Mouse (Mus musculus) lung, postnatal 25 days (tissue): ENCODE measurements at regions not wholly inside any gene's neighbourhood (a gene's known extent, or its start where the extent isn't known, plus 50 kb on each side); places are given as distances from the start of the nearest gene placed in this dataset.
"Not testable (repeated sequence)": the region's sequence is repeated elsewhere in the genome, so short reads cannot be mapped to it uniquely, and the experiment has no call there.

ENCODE experiments used
- DNase-seq: peaks from one replicate; pipeline ENCODE4 v3.0.0; 2022; ENCODE audit warnings: low spot score

GRCm38 (mm10) chr6:6496789-6497188, 81.7 kb downstream of the Sem1 start:
- DNase-seq = no peak

- DNase-seq = no peak
Observed at GRCm38 (mm10) chr6:6496336-6496735, 82.1 kb downstream of the Sem1 start.

DNA sequence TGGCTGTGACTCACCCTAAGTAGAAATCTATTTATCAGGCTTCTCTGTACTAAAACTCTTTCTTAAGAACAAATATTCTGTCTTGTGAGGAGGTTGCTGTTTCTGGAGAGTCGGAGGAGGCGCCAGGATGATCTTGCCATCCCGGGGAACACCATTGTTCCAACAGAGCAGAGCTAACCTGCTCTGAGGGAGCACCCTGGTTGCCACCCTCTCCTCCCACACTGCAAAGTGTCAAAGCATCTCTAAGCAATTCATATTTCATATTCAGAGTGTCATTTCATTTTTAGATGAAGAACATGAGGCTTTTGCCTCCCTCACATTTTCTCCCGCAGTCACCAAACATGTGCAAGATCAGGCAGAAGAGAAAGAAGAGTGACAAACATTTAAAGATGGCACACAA, 90.3 kb downstream of the Sem1 start:
- DNase-seq = no peak

- not testable (repeated sequence) for DNase-seq
Observed at GRCm38 (mm10) chr6:6481596-6481995, 96.9 kb downstream of the Sem1 start.

GRCm38 (mm10) chr6:6470397-6470796, 108.1 kb downstream of the Sem1 start:
- no peak for DNase-seq

DNA sequence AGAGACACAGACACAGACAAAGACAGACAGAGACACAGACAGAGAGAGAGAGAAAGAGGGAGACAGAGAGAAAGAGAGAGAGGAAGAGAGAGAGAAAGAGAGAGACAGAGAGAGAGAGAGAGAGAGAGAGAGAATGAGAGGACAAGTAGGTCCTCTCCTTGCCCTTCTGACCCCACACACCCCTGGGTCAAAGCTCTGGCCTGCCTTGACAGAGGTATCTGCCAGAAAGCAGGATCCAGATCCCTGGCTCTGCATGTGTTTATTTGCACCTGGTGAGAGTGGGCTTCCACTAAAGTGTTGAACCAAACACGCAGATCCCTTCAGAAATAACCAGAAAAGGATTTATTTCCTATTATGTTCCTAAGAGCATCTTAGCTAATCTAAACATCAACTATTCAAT, 110.9 kb downstream of the Sem1 start:
- DNase-seq = no peak

DNA sequence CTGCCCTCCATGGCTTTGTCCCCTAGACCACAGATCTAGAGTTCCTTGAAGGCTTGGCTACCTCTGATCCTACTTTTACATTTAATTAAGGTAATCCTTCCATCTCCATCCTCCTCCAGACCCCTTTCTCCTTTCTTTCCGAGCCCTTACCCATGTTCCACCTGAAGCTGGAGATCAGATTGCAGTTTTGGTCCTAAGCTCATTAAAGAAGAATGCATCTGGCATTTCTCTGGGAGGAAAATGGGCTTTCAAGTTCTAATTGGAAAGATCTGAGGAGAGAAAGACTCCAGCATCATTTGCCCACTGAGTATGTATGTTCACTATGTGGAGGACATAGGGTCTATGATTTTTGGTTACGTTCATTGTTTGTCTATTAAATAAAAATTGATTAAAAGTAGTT, 112.2 kb downstream of the Sem1 start:
- DNase-seq = no peak

DNA sequence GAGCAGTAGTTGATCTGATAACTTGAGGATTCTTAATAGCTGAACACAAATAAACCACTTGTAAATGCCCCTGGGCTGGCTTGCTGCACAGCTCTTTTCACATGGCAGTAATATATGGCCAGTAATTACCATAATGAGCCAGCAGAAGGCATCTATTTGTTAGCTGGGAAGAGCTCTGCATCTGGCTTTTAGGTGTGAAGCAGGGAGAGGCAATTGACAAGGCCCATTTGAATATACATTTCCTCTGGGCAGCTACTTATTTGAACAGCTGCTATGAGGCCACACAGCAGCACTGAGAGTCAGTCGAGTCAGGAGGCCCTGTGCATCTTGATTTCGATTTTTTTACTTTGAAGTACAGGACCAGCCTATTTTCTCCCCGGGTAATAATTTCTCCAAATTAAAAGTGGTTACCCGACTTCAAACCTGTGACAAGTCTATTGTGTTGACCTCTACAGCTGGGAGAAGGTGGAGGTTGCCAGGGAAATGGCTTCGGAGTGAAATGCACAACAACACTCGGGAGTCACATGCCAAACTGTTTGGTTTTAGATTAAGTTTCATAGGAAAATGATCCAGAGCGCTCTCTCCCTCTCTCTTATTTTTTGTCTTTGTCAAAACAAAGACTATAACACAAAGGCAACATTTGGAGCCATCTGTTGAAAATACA, 114.5 kb downstream of the Sem1 start:
- no peak for DNase-seq

DNA sequence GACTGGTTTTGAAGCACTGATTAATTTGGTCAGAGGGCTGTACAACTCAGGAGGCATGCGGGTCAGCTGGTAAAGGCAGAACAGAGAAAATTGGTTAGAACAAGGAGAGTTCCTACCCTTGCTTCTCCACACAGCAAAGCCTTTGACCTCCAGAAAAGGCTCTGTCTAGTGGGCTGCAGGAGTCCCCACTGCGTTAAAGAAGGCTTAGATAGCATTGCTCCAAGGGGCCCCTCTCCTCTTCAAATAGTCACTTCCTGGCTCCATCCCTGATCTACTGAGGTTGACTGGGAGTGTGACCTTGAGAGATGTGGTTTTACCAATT, 118.6 kb downstream of the Sem1 start:
- no peak for DNase-seq

- no peak for DNase-seq
Observed at GRCm38 (mm10) chr6:6459006-6459917, 119.2 kb downstream of the Sem1 start.

DNA sequence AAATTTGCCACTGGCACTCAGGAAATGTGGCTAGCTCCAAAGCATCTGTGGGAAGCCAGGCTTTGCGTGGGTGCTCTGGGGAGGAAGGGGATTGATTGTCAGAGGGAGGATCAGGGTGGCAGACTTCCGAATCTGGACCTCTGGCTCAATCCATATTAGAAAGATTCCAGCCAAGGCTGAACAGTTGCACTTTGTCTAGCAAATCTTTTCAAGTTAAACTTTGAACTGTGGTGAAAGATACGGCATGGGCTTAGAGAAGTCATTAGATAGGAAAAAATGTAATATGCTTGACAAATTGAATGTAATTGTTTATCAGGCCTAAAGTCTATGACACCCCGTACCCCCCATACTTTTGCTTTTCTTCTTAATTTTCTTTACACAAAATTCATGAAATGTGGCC, 120.7 kb downstream of the Sem1 start:
- DNase-seq = no peak

GRCm38 (mm10) chr6:6457001-6457400, 121.5 kb downstream of the Sem1 start:
- DNase-seq = no peak

- no peak for DNase-seq
Observed at GRCm38 (mm10) chr6:6455566-6455965, 122.9 kb downstream of the Sem1 start.

DNA sequence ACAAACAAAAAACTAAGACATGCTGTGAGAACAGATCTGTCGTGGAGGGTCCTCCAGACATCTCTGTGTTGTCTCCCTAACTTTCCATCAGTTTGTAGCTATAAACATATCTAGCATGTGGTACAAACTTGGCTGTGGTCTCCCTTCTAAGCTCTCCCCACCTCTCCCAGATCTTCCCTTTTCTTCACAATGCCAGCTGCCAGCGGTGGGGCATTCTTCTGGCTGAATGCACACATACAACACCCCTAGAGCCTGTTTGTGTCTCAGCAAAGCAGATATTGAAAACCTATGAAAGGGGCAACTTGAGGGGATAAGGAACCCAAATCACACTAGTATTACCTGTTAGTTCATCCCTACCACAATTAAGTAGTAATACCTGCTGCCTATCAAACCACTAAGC, 124.1 kb downstream of the Sem1 start:
- no peak for DNase-seq

GRCm38 (mm10) chr6:6434855-6435254, 143.6 kb downstream of the Sem1 start:
- no peak for DNase-seq

DNA sequence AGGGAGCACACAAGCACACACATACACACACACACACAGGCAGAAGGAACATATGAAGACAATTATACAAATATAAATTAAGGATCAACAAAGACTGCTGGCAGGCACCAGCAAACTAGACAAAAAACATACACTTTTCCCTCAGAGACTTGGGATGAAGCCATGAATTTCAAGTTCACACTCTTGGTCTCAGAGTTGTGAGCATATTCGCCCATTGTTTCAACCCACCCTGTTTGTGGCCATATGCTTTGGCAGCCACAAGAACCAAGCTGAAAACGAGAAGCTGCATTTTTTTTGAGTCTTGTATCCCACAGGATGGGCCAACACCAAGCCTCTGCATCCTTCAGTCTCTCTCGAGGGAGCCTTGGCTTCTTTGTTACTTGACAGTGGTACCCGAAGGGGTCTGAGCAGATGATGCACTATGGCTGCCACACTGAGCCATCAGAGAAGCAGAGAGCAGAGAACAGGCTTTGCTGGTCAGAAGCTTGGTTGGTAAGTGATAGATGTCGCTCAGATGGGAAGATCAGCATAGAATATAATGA, 144.1 kb downstream of the Sem1 start:
- no peak for DNase-seq

- DNase-seq = no peak
Observed at GRCm38 (mm10) chr6:6433179-6433578, 145.3 kb downstream of the Sem1 start.

GRCm38 (mm10) chr6:6414654-6415610, 163.5 kb downstream of the Sem1 start:
- no peak for DNase-seq

GRCm38 (mm10) chr6:6397997-6398396, 180.5 kb downstream of the Sem1 start:
- no peak for DNase-seq

DNA sequence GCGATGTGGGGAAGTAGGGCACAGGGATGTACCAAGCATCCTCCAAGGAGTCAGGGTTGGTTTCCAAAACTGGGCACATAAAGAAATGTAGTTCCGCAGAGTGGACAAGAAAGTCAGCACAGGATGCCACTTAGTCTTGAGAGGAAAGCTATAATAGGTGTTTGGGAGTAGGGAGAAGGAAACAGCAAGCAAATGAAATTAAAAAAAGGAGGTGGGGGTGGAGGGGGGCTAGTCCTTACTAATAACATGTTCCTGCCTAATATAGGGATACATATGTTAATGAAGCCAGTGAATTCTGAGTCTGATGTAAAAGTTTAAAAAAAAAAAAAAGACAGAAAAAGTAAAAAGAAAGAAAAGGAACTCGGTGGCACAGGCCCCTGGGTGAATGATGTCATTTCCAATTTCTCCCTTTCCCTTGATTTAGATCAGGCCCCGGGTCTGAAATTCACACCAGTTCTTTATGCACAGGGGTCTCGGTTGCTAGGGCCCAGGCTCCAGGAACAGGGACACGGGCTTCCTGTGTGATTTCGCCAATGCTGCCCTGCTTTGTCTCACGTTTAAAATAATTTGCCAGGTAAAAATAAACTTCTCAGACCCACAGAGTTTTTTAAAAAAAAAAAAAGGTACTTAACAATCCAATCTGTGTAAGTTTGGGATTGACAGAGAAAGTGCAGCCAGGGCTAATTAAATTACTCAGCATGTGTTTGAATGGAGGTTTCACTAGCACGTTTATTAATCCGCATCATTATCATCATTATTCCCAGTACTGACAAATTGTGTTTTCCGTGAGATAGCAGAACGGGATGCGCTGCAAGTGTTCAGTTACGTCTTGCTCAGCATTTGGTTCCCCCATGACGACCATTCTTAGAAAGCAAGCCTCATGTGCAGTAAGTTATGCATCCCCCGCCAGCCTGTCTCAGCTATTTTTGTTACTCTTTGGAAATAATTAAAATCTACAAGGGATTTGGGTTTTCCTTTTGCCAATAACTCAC, 172.8 kb upstream of the Slc25a13 start:
- DNase-seq = no peak

DNA sequence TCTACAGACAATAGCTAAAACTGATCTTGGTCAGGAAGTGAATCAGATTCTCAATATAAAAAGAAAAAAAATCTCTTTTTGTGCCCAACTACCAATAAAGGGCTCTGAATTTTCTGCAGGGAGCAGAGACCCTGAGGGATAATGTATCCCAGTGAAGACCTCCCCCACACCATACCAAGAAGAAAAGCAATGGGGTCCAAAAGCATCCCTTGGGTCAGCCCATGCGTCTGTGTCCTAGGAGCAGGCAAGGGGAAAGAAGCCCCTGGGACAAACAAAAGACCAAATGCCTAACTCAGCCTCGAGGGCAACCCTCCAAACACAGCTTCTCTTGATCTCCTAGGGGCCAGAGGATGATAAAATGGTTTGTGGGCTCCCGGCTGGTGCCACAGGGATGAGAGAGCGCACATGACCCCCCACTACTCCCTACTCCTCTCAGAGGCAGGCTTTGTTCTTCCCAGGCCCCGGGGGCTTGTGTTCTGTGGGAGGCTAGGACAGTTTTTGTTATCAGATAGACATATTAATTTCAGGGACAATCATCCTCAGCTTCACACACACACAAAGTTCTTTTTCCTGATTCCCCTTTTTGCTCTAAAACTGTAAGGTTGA, 172.0 kb upstream of the Slc25a13 start:
- no peak for DNase-seq
